Mouse (Mus musculus): Measurements from ENCODE around the gene Plxdc1.

DNA sequence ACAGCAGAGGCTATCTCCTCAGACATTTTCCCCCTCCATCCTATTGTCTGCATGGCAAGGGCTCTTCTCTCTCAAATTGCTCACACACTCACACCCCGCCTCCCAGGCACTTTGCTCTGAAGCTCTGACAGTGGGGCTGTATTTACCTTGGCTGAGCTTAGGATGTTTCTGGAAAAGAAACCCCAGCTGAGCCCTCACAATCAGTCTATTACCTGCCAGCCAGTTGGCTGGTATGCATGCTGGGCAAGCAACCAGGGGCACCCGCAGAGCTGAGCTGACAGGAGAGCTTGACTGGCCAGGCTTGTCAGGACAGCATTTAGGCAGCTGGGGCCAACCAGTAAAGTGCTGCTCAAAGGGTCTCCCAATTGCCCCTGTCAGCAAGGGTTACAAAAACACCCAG lies 19.1 kb downstream of the Plxdc1 start:
- no peak for TF ChIP-seq POLR2A (IDR thresholded peaks at IDR 0.05; ENCODE audit: insufficient read depth, low read length)
- TF ChIP-seq CTCF (IDR thresholded peaks at IDR 0.05; ENCODE audit: low read depth, low read length) = no peak
- TF ChIP-seq EP300 (IDR thresholded peaks at IDR 0.05; ENCODE audit: insufficient read depth, low read depth, low read length) = no peak
